Mouse (Mus musculus) heart, embryonic 16.5 days (tissue): ENCODE measurements around the gene Dock2. TPM values are rescaled to one million over a fixed set of nuclear protein-coding genes. Genes with fewer than 3 reads are reported as not detected.

ENCODE experiments used
- ATAC-seq: fragments of 200-750 bp; cut with Nextera tagmentation; replicated peaks from 2 replicates; pipeline ENCODE4 v1.8.0; 2017; ENCODE audit warnings: moderate number of reproducible peaks; ENCODE audit not compliant: insufficient read depth, low FRiP score; ENCODE audit errors: extremely low read depth
- H3K27ac ChIP-seq: fragments of 300-500 bp; sonication (generic); 2 replicates; pipeline ENCODE4 v1.5.1; 2014; ENCODE audit warnings: mild to moderate bottlenecking, low read length, control low read depth, moderate library complexity
- H3K27me3 ChIP-seq: fragments of 300-500 bp; sonication (generic); 2 replicates; pipeline ENCODE4 v1.6.1; 2014; ENCODE audit warnings: low read length, mixed read lengths; ENCODE audit not compliant: control insufficient read depth, insufficient read depth
- H3K36me3 ChIP-seq: fragments of 300-500 bp; sonication (generic); 2 replicates; pipeline ENCODE4 v1.6.1; 2014; ENCODE audit not compliant: control insufficient read depth, insufficient read depth
- H3K4me1 ChIP-seq: fragments of 300-500 bp; sonication (generic); 2 replicates; pipeline ENCODE4 v1.6.1; 2014; ENCODE audit warnings: low read length, mixed read lengths; ENCODE audit not compliant: control insufficient read depth, insufficient read depth
- H3K4me2 ChIP-seq: fragments of 300-500 bp; sonication (generic); 2 replicates; pipeline ENCODE4 v1.6.1; 2014; ENCODE audit warnings: low read depth, mild to moderate bottlenecking, control low read depth, low read length
- H3K4me3 ChIP-seq: fragments of 300-500 bp; sonication (generic); 2 replicates; pipeline ENCODE4 v1.5.1; 2014; ENCODE audit warnings: mild to moderate bottlenecking, control low read depth, low read length
- H3K9ac ChIP-seq: fragments of 300-500 bp; sonication (generic); 2 replicates; pipeline ENCODE4 v1.6.1; 2014; ENCODE audit warnings: low read length, control low read depth
- H3K9me3 ChIP-seq: fragments of 300-500 bp; sonication (generic); replicated peaks from 2 replicates; pipeline ENCODE4 v1.6.1; 2016; ENCODE audit warnings: low read length; ENCODE audit not compliant: control insufficient read depth
- WGBS: fragments of 180-500 bp; shearing (Covaris S2); extraction: QIAGEN DNeasy Blood & Tissue Kit; methylation state at CpG from one replicate; pipeline ENCODE4 v1.1.7; 2014; 5-methylcytosine and 5-hydroxymethylcytosine counted together
- polyA plus RNA-seq: library from polyadenylated mRNA; unstranded; fragments of >200 nt; fragmentation: Nextera tagmentation; extraction: Ambion mirVana; gene quantifications from 2 replicates; pipeline ENCODE4 v1.2.1, GENCODE M21; 2015

Dock2 gene
- polyA plus RNA-seq, 1 experiment from 2014 or later = 5.3 TPM

GRCm38 (mm10) chr11:34708278-34708677 lies 75.4 kb downstream of the Dock2 start:
- Histone ChIP-seq H3K36me3 (no peaks in the 10 kb centered on the region), H3K27ac (no peak overlapping the region), H3K4me1 (no peaks in the 10 kb centered on the region), H3K4me2 (no peak overlapping the region), H3K27me3 (no peaks in the 10 kb centered on the region), H3K9ac (no peak overlapping the region), H3K4me3 (no peak overlapping the region), H3K9me3 (no peaks in the 10 kb centered on the region)
- WGBS = 84% methylated on average over 11 of the region's 11 CpGs
- ATAC-seq = no peak

GRCm38 (mm10) chr11:34707360-34707759 lies 76.3 kb downstream of the Dock2 start:
- Histone ChIP-seq H3K9me3 (no peaks in the 10 kb centered on the region), H3K36me3 (no peaks in the 10 kb centered on the region), H3K4me3 (no peak overlapping the region), H3K9ac (no peak overlapping the region), H3K27me3 (no peaks in the 10 kb centered on the region), H3K4me1 (no peaks in the 10 kb centered on the region), H3K27ac (no peak overlapping the region), H3K4me2 (no peak overlapping the region)
- ATAC-seq = no peak
- WGBS = 73% methylated on average over 5 of the region's 5 CpGs

- Histone ChIP-seq H3K36me3 (no peaks in the 10 kb centered on the region), H3K4me1 (no peaks in the 10 kb centered on the region), H3K4me3 (no peak overlapping the region), H3K9ac (no peak overlapping the region), H3K9me3 (no peaks in the 10 kb centered on the region), H3K27me3 (no peaks in the 10 kb centered on the region), H3K4me2 (no peak overlapping the region), H3K27ac (no peak overlapping the region)
- ATAC-seq = no peak
- 74% methylated on average over 4 of the region's 4 CpGs for WGBS
These were observed 78.6 kb downstream of the Dock2 start for GRCm38 (mm10) chr11:34705108-34705446.

GRCm38 (mm10) chr11:34704384-34705107 lies 79.1 kb downstream of the Dock2 start:
- no peak overlapping the region for H3K4me2 ChIP-seq
- no peak overlapping the region for H3K4me3 ChIP-seq
- no peak overlapping the region for H3K9ac ChIP-seq
- no peaks in the 10 kb centered on the region for H3K9me3 ChIP-seq
- ATAC-seq = no peak
- H3K36me3 ChIP-seq = no peaks in the 10 kb centered on the region
- WGBS = 46% methylated on average over 8 of the region's 8 CpGs
- H3K27me3 ChIP-seq = no peaks in the 10 kb centered on the region
- no peak overlapping the region for H3K27ac ChIP-seq
- no peaks in the 10 kb centered on the region for H3K4me1 ChIP-seq

- Histone ChIP-seq H3K27ac (no peak overlapping the region), H3K27me3 (no peaks in the 10 kb centered on the region), H3K4me1 (no peaks in the 10 kb centered on the region), H3K9me3 (no peaks in the 10 kb centered on the region), H3K4me3 (no peak overlapping the region), H3K4me2 (no peak overlapping the region), H3K9ac (no peak overlapping the region), H3K36me3 (no peaks in the 10 kb centered on the region)
- 50% methylated on average over 6 of the region's 6 CpGs for WGBS
- ATAC-seq = no peak
These were observed 79.8 kb downstream of the Dock2 start for GRCm38 (mm10) chr11:34703851-34704250.

- Histone ChIP-seq H3K9ac (no peak overlapping the region), H3K4me1 (no peaks in the 10 kb centered on the region)
- 53% methylated on average over 8 of the region's 8 CpGs for WGBS
These were observed 101.9 kb downstream of the Dock2 start for GRCm38 (mm10) chr11:34681790-34682189.

GRCm38 (mm10) chr11:34544631-34545030 lies 239.1 kb downstream of the Dock2 start:
- H3K4me1 ChIP-seq = no peaks in the 10 kb centered on the region
- WGBS = 77% methylated on average over 7 of the region's 7 CpGs
- H3K4me3 ChIP-seq = no peak overlapping the region
- ATAC-seq = no peak
- H3K27ac ChIP-seq = no peak overlapping the region
- peaks cover 2% of the 10 kb centered on the region; the same call in 1 of the 2 replicates for H3K36me3 ChIP-seq
- no peak overlapping the region for H3K4me2 ChIP-seq
- peaks cover 12% of the 10 kb centered on the region for H3K9me3 ChIP-seq
- no peak overlapping the region for H3K9ac ChIP-seq
- H3K27me3 ChIP-seq = no peaks in the 10 kb centered on the region

More at GRCm38 (mm10) chr11:34681790-34682189, 101.9 kb downstream of the Dock2 start:
- Histone ChIP-seq H3K4me2 (no peak overlapping the region), H3K9me3 (peaks cover 2% of the 10 kb centered on the region), H3K36me3 (no peaks in the 10 kb centered on the region), H3K27me3 (no peaks in the 10 kb centered on the region), H3K27ac (no peak overlapping the region), H3K4me3 (no peak overlapping the region)
- ATAC-seq = no peak

- 87% methylated on average over 10 of the region's 10 CpGs for WGBS
- no peak overlapping the region for H3K4me2 ChIP-seq
- ATAC-seq = no peak
These were observed 251.6 kb downstream of the Dock2 start for GRCm38 (mm10) chr11:34532131-34532530.

GRCm38 (mm10) chr11:34530971-34531370 lies 252.7 kb downstream of the Dock2 start:
- Histone ChIP-seq H3K4me2 (no peak overlapping the region), H3K27ac (no peak overlapping the region), H3K9me3 (no peaks in the 10 kb centered on the region), H3K9ac (no peak overlapping the region), H3K4me3 (no peak overlapping the region), H3K4me1 (no peaks in the 10 kb centered on the region), H3K27me3 (no peaks in the 10 kb centered on the region), H3K36me3 (no peaks in the 10 kb centered on the region)
- WGBS = 83% methylated on average over 3 of the region's 3 CpGs
- ATAC-seq = no peak

More at GRCm38 (mm10) chr11:34532131-34532530, 251.6 kb downstream of the Dock2 start:
- H3K27me3 ChIP-seq = no peaks in the 10 kb centered on the region
- H3K4me1 ChIP-seq = no peaks in the 10 kb centered on the region
- no peaks in the 10 kb centered on the region for H3K36me3 ChIP-seq
- no peak overlapping the region for H3K4me3 ChIP-seq
- no peak overlapping the region for H3K9ac ChIP-seq
- H3K27ac ChIP-seq = no peak overlapping the region
- no peaks in the 10 kb centered on the region for H3K9me3 ChIP-seq
